Mouse (Mus musculus): ENCODE data around the gene Abca5.

- TF ChIP-seq CTCF (IDR thresholded peaks at IDR 0.05; ENCODE audit: borderline replicate concordance, control insufficient read depth, extremely low read depth, insufficient read depth, low read length, poor library complexity), result no peak
- TF ChIP-seq POLR2A (IDR thresholded peaks at IDR 0.05; ENCODE audit: control insufficient read depth, extremely low read depth, insufficient read depth, low read length, poor library complexity), result no peak
Measured at GRCm38 (mm10) chr11:110306475-110307168, 30.9 kb downstream of the Abca5 start.
